Mouse (Mus musculus) liver, embryonic 14 days (tissue): Measurements from ENCODE around the gene Fndc11. TPM values are rescaled to one million over a fixed set of nuclear protein-coding genes. Genes with fewer than 3 reads are reported as not detected.

Experiments used
- polyA plus RNA-seq: library from polyadenylated mRNA; depleted of rRNA; stranded (reverse); fragments of >200 nt; gene quantifications from 2 replicates; pipeline ENCODE4 v1.2.3, GENCODE M21; 2012; rRNA removed

Gene Fndc11
- 0.16 TPM in 2 replicates for polyA plus RNA-seq

DNA sequence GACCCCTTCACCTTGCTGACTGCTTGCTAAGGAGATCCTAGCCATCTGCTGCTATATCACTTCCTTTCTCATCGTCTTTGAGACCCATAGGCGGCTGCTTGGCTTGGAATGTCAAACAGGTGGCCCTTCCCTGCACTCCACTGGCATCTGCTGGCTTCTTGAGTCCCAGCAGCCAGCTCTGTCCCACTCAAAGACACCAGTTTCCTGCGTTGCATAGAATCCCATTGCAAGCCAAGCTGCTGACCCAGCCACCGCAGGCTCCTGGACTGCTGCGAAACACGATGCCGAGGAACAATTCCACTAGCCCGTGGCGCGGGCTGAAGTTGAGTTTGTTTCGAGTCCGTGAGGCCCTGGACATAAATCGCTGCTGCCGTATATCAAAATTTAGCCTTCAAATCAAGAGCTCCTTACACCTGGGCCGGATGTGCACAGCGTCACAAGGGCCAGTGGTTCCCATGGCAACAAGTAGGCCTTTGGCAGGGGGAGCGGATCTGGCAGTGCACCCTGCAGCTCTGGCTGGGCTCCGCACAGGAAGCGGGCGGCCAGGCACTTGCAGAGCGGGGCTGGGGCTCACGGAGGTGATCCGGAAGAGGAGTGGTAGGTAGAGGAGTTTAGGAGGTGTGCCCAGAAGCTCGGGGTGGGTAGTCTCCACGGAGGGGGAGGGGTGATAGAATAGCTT is at the start of gene Fndc11:
Gene Fndc11, plus strand, starts transcription at position 476 of the 679 bp plus-strand sequence.

GRCm38 (mm10) chr2:181187121-181188000 is 32.5 kb upstream of the Fndc11 start, which contains the start of gene Ppdpf:
Gene Ppdpf (plus strand): TSS chr2:181187247.

DNA sequence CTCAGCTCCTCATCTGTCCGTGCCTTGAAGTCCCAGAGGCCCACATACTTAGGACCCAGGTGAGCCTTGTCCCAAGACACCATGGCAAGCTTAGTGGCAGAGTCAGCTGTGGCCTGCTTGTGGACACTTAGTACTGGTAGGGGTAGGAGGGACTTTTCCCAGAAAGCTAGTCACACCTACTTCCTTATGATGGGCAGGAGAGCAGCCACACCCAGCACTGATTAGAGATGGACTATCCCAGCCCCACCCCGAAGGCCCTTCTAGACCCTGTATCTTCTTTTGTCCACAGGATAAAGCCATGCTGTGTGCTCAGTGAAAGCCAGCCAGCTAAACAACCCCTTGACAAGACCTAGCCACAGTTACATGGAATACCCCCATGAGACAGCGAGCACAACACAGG is 17.4 kb upstream of the Fndc11 start, which contains the start of gene Ptk6:
Gene Ptk6, minus strand, starts transcription at position 368 of the 400 bp plus-strand sequence.

DNA sequence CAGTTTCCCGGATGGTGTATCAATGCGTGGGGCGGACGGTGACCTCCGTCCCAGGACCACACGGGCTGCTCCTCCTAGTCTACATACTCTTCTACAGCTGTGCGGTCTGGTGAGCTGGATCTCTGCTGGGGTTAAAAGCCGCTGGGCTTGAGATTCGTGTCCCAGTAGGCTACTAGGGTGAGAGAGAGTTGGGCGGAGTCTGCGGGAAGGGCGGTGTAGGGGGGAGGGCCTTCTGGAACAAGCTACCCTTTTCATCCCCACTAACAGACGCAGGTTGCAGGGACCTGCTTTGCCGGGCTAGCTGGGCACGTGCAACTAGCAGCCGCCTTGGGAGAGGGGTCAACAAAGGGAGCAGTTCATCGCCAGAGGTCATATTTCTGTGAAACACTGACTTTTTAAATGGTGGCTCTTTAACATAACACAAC is 6.8 kb upstream of the Fndc11 start, which contains the start of gene Srms:
Gene Srms, minus strand, starts transcription at position 165 of the 425 bp plus-strand sequence.

GRCm38 (mm10) chr2:181241602-181242313 is 21.9 kb downstream of the Fndc11 start, which contains the start of gene Helz2:
Gene Helz2 (minus strand): TSS chr2:181242027.

Other genes starting within 250 kb of the Fndc11 start
- gene Col20a1, start 233.5 kb upstream of the Fndc11 start, polyA plus RNA-seq = 0.10 TPM in 2 replicates
- 0.53 and 0.70 TPM in 2 replicates for gene Chrna4, start 176.5 kb upstream of the Fndc11 start, polyA plus RNA-seq
- gene Kcnq2, start 84.7 kb upstream of the Fndc11 start, polyA plus RNA-seq = 0.06 and 0.07 TPM in 2 replicates
- not detected in 2 replicates for gene Eef1a2, start 63.0 kb upstream of the Fndc11 start, polyA plus RNA-seq
- gene Ppdpf, start 32.8 kb upstream of the Fndc11 start, polyA plus RNA-seq = 38.4 and 42.6 TPM in 2 replicates
- 0.03 and 0.05 TPM in 2 replicates for gene Ptk6, start 17.2 kb upstream of the Fndc11 start, polyA plus RNA-seq
- 0.17 and 0.19 TPM in 2 replicates for gene Srms, start 6.8 kb upstream of the Fndc11 start, polyA plus RNA-seq
- gene Helz2, start 22.0 kb downstream of the Fndc11 start, polyA plus RNA-seq = 4.0 and 5.8 TPM in 2 replicates
- 11.5 and 13.2 TPM in 2 replicates for gene Gmeb2, start 68.0 kb downstream of the Fndc11 start, polyA plus RNA-seq
- gene Stmn3, start 94.5 kb downstream of the Fndc11 start, polyA plus RNA-seq = 0.06 and 0.10 TPM in 2 replicates
- 37.4 and 42.3 TPM in 2 replicates for gene Rtel1, start 99.7 kb downstream of the Fndc11 start, polyA plus RNA-seq
- 8.3 and 9.0 TPM in 2 replicates for gene Zgpat, start 144.9 kb downstream of the Fndc11 start, polyA plus RNA-seq
- 22.0 and 23.4 TPM in 2 replicates for gene Arfrp1, start 145.4 kb downstream of the Fndc11 start, polyA plus RNA-seq
- gene Lime1, start 160.1 kb downstream of the Fndc11 start, polyA plus RNA-seq = 9.8 and 9.9 TPM in 2 replicates
- 5.1 and 5.7 TPM in 2 replicates for gene Zbtb46, start 239.4 kb downstream of the Fndc11 start, polyA plus RNA-seq